Mouse (Mus musculus): ENCODE data around the gene Wdr48. TPM values are rescaled to one million over a fixed set of nuclear protein-coding genes. Genes with fewer than 3 reads are reported as not detected.

Wdr48 gene
- polyA plus RNA-seq, 1 experiment from 2014 or later, result 59.2 TPM

- Histone ChIP-seq H3K27ac (ENCODE audit: low read depth, low read length) (no peak overlapping the region), H3K9ac (ENCODE audit: low read depth, low read length) (no peak overlapping the region), H3K9me3 (ENCODE audit: control insufficient read depth, low read length) (no peaks in the 10 kb centered on the region), H3K4me1 (ENCODE audit: control insufficient read depth, insufficient read depth, low read depth, low read length) (peaks cover 10% of the 10 kb centered on the region), H3K36me3 (ENCODE audit: control insufficient read depth, insufficient read depth, low read length) (no peaks in the 10 kb centered on the region), H3K4me2 (ENCODE audit: low read length) (no peak overlapping the region), H3K27me3 (replicated peaks; ENCODE audit: control insufficient read depth, insufficient read depth, low read length) (no peaks in the 10 kb centered on the region), H3K4me3 (ENCODE audit: low read length) (no peak overlapping the region)
- no peak for ATAC-seq
- 79% methylated on average over 4 of the region's 4 CpGs for WGBS
Observed at GRCm38 (mm10) chr9:119938496-119938895, 43.8 kb downstream of the Wdr48 start.

- Histone ChIP-seq H3K4me1 (ENCODE audit: control insufficient read depth, insufficient read depth, low read depth, low read length) (peaks cover 10% of the 10 kb centered on the region), H3K4me3 (ENCODE audit: low read length) (no peak overlapping the region), H3K27me3 (replicated peaks; ENCODE audit: control insufficient read depth, insufficient read depth, low read length) (no peaks in the 10 kb centered on the region), H3K4me2 (ENCODE audit: low read length) (no peak overlapping the region), H3K9me3 (ENCODE audit: control insufficient read depth, low read length) (no peaks in the 10 kb centered on the region), H3K9ac (ENCODE audit: low read depth, low read length) (no peak overlapping the region), H3K27ac (ENCODE audit: low read depth, low read length) (no peak overlapping the region), H3K36me3 (ENCODE audit: control insufficient read depth, insufficient read depth, low read length) (no peaks in the 10 kb centered on the region)
- 82% methylated on average over 10 of the region's 10 CpGs for WGBS
- no peak for ATAC-seq
Observed at GRCm38 (mm10) chr9:119939646-119940045, 45.0 kb downstream of the Wdr48 start.

GRCm38 (mm10) chr9:119941407-119941806, 46.7 kb downstream of the Wdr48 start:
- no peak for ATAC-seq
- no peak overlapping the region for H3K9ac ChIP-seq (ENCODE audit: low read depth, low read length)
- H3K4me3 ChIP-seq (ENCODE audit: low read length), result no peak overlapping the region
- no peak overlapping the region for H3K4me2 ChIP-seq (ENCODE audit: low read length)
- H3K36me3 ChIP-seq (ENCODE audit: control insufficient read depth, insufficient read depth, low read length), result no peaks in the 10 kb centered on the region
- peaks cover 7% of the 10 kb centered on the region for H3K4me1 ChIP-seq (ENCODE audit: control insufficient read depth, insufficient read depth, low read depth, low read length)
- H3K9me3 ChIP-seq (ENCODE audit: control insufficient read depth, low read length), result no peaks in the 10 kb centered on the region
- H3K27ac ChIP-seq (ENCODE audit: low read depth, low read length), result no peak overlapping the region
- H3K27me3 ChIP-seq (replicated peaks; ENCODE audit: control insufficient read depth, insufficient read depth, low read length), result no peaks in the 10 kb centered on the region
- WGBS, result 72% methylated on average over 5 of the region's 5 CpGs

GRCm38 (mm10) chr9:119941861-119942260, 47.2 kb downstream of the Wdr48 start:
- Histone ChIP-seq H3K27ac (ENCODE audit: low read depth, low read length) (no peak overlapping the region), H3K27me3 (replicated peaks; ENCODE audit: control insufficient read depth, insufficient read depth, low read length) (no peaks in the 10 kb centered on the region), H3K4me3 (ENCODE audit: low read length) (no peak overlapping the region), H3K36me3 (ENCODE audit: control insufficient read depth, insufficient read depth, low read length) (no peaks in the 10 kb centered on the region), H3K4me1 (ENCODE audit: control insufficient read depth, insufficient read depth, low read depth, low read length) (peaks cover 5% of the 10 kb centered on the region), H3K9ac (ENCODE audit: low read depth, low read length) (no peak overlapping the region), H3K4me2 (ENCODE audit: low read length) (no peak overlapping the region), H3K9me3 (ENCODE audit: control insufficient read depth, low read length) (no peaks in the 10 kb centered on the region)
- no peak for ATAC-seq
- WGBS, result 80% methylated on average over 14 of the region's 14 CpGs

- no peaks in the 10 kb centered on the region for H3K27me3 ChIP-seq (replicated peaks; ENCODE audit: control insufficient read depth, insufficient read depth, low read length)
- no peaks in the 10 kb centered on the region for H3K4me1 ChIP-seq (ENCODE audit: control insufficient read depth, insufficient read depth, low read depth, low read length)
- H3K4me2 ChIP-seq (ENCODE audit: low read length), result no peak overlapping the region
- no peak overlapping the region for H3K9ac ChIP-seq (ENCODE audit: low read depth, low read length)
- 53% methylated on average over 1 of the region's 1 CpGs for WGBS
- no peaks in the 10 kb centered on the region for H3K9me3 ChIP-seq (ENCODE audit: control insufficient read depth, low read length)
- H3K4me3 ChIP-seq (ENCODE audit: low read length), result no peak overlapping the region
- no peak for ATAC-seq
- no peak overlapping the region for H3K27ac ChIP-seq (ENCODE audit: low read depth, low read length)
- no peaks in the 10 kb centered on the region for H3K36me3 ChIP-seq (ENCODE audit: control insufficient read depth, insufficient read depth, low read length)
Observed at GRCm38 (mm10) chr9:119943326-119943725, 48.6 kb downstream of the Wdr48 start.

GRCm38 (mm10) chr9:119945173-119945900, 50.7 kb downstream of the Wdr48 start:
- H3K9ac ChIP-seq (ENCODE audit: low read depth, low read length), result no peak overlapping the region
- no peaks in the 10 kb centered on the region for H3K4me1 ChIP-seq (ENCODE audit: control insufficient read depth, insufficient read depth, low read depth, low read length)
- H3K27me3 ChIP-seq (replicated peaks; ENCODE audit: control insufficient read depth, insufficient read depth, low read length), result no peaks in the 10 kb centered on the region
- WGBS, result 69% methylated on average over 12 of the region's 12 CpGs
- no peak overlapping the region for H3K4me3 ChIP-seq (ENCODE audit: low read length)
- H3K4me2 ChIP-seq (ENCODE audit: low read length), result no peak overlapping the region
- H3K9me3 ChIP-seq (ENCODE audit: control insufficient read depth, low read length), result no peaks in the 10 kb centered on the region
- no peak for ATAC-seq
- no peak overlapping the region for H3K27ac ChIP-seq (ENCODE audit: low read depth, low read length)
- H3K36me3 ChIP-seq (ENCODE audit: control insufficient read depth, insufficient read depth, low read length), result no peaks in the 10 kb centered on the region

- H3K4me1 ChIP-seq (ENCODE audit: control insufficient read depth, insufficient read depth, low read depth, low read length), result no peaks in the 10 kb centered on the region; the same call in 1 of the 2 replicates
- no peaks in the 10 kb centered on the region for H3K36me3 ChIP-seq (ENCODE audit: control insufficient read depth, insufficient read depth, low read length)
- H3K27me3 ChIP-seq (replicated peaks; ENCODE audit: control insufficient read depth, insufficient read depth, low read length), result no peaks in the 10 kb centered on the region
- H3K27ac ChIP-seq (ENCODE audit: low read depth, low read length), result no peak overlapping the region
- 69% methylated on average over 3 of the region's 3 CpGs for WGBS
- no peak overlapping the region for H3K4me3 ChIP-seq (ENCODE audit: low read length)
- H3K9ac ChIP-seq (ENCODE audit: low read depth, low read length), result no peak overlapping the region
- ATAC-seq, result no peak
- no peak overlapping the region for H3K4me2 ChIP-seq (ENCODE audit: low read length)
- no peaks in the 10 kb centered on the region for H3K9me3 ChIP-seq (ENCODE audit: control insufficient read depth, low read length)
Observed at GRCm38 (mm10) chr9:119948804-119949203, 54.1 kb downstream of the Wdr48 start.

GRCm38 (mm10) chr9:119950434-119950833, 55.8 kb downstream of the Wdr48 start:
- H3K9ac ChIP-seq (ENCODE audit: low read depth, low read length), result no peak overlapping the region
- H3K36me3 ChIP-seq (ENCODE audit: control insufficient read depth, insufficient read depth, low read length), result no peaks in the 10 kb centered on the region
- H3K4me3 ChIP-seq (ENCODE audit: low read length), result no peak overlapping the region
- no peaks in the 10 kb centered on the region; the same call in 1 of the 2 replicates for H3K4me1 ChIP-seq (ENCODE audit: control insufficient read depth, insufficient read depth, low read depth, low read length)
- no peak overlapping the region for H3K4me2 ChIP-seq (ENCODE audit: low read length)
- no peak for ATAC-seq
- no peaks in the 10 kb centered on the region for H3K27me3 ChIP-seq (replicated peaks; ENCODE audit: control insufficient read depth, insufficient read depth, low read length)
- WGBS, result 38% methylated on average over 6 of the region's 6 CpGs
- no peaks in the 10 kb centered on the region for H3K9me3 ChIP-seq (ENCODE audit: control insufficient read depth, low read length)
- H3K27ac ChIP-seq (ENCODE audit: low read depth, low read length), result no peak overlapping the region

GRCm38 (mm10) chr9:119951388-119951787, 56.7 kb downstream of the Wdr48 start:
- Histone ChIP-seq H3K9ac (ENCODE audit: low read depth, low read length) (no peak overlapping the region), H3K9me3 (ENCODE audit: control insufficient read depth, low read length) (no peaks in the 10 kb centered on the region), H3K27ac (ENCODE audit: low read depth, low read length) (no peak overlapping the region), H3K27me3 (replicated peaks; ENCODE audit: control insufficient read depth, insufficient read depth, low read length) (no peaks in the 10 kb centered on the region), H3K4me1 (ENCODE audit: control insufficient read depth, insufficient read depth, low read depth, low read length) (no peaks in the 10 kb centered on the region; the same call in 1 of the 2 replicates), H3K4me2 (ENCODE audit: low read length) (no peak overlapping the region), H3K36me3 (ENCODE audit: control insufficient read depth, insufficient read depth, low read length) (no peaks in the 10 kb centered on the region), H3K4me3 (ENCODE audit: low read length) (no peak overlapping the region)
- no peak for ATAC-seq
- 87% methylated on average over 9 of the region's 9 CpGs for WGBS
